Mouse (Mus musculus) bone marrow, adult 2 months (tissue): ENCODE data around the gene Il12b.

Experiments used
- CTCF ChIP-seq: fragments of 200-500 bp; IDR thresholded peaks from 2 replicates; pipeline ENCODE4 v1.5.1; 2011; ENCODE audit warnings: low read length, control low read depth; ENCODE audit not compliant: control insufficient read depth, insufficient read depth
- POLR2A ChIP-seq: fragments of 200-500 bp; IDR thresholded peaks from 2 replicates; pipeline ENCODE4 v1.6.1; 2011; ENCODE audit warnings: low read depth, mild to moderate bottlenecking, control low read depth, low read length, borderline replicate concordance; ENCODE audit not compliant: control insufficient read depth

- TF ChIP-seq CTCF (no peak), POLR2A (no peak)
These were observed 61.6 kb downstream of the Il12b start for GRCm38 (mm10) chr11:44461493-44461892.
